Comparison of ENCODE assay signal across 32 mouse cellular contexts in genomic region chr6:122772701-122773100, GRCm38 (mm10). TPM values are rescaled to one million over a fixed set of nuclear protein-coding genes. Genes with fewer than 3 reads are reported as not detected.
DNase-seq lines count a peak whose midpoint lies in the region; ATAC-seq and TF ChIP-seq lines count a peak whose summit lies in the region.
"Had no signal": no experiment of that assay in that cellular context is flagged by ENCODE, and none has a peak within 500 bp of the region (broad histone marks: within the 10 kb centered on the region; RNA-seq: fewer than 3 reads in every experiment).

No protein-coding gene starts in this region.

- H3K9me3 ChIP-seq in intestine, embryonic 14.5 days (ENCODE audit: control insufficient read depth, low read length) = no peaks in the 10 kb centered on the region
- no peaks in the 10 kb centered on the region for H3K9me3 ChIP-seq in intestine, postnatal 0 days (ENCODE audit: control insufficient read depth)
- H3K9me3 ChIP-seq in ES-Bruce4 (replicated peaks; ENCODE audit: control insufficient read depth, insufficient read depth, low read length, poor library complexity, severe bottlenecking) = no peaks in the 10 kb centered on the region
- H3K9me3 ChIP-seq in embryonic facial prominence, embryonic 10.5 days = no peaks in the 10 kb centered on the region
- H3K9me3 ChIP-seq in stomach, embryonic 16.5 days (replicated peaks; ENCODE audit: control insufficient read depth, low read length) = no peaks in the 10 kb centered on the region
- H3K9me3 ChIP-seq: embryonic facial prominence, embryonic 12.5 days; hindbrain, embryonic 12.5 days; kidney, embryonic 15.5 days; limb, embryonic 12.5 days; liver, embryonic 15.5 days; midbrain, embryonic 12.5 days; neural tube, embryonic 13.5 days had no signal

- H3K9ac ChIP-seq in intestine, embryonic 14.5 days (ENCODE audit: low read length) = no peak overlapping the region
- no peak overlapping the region for H3K9ac ChIP-seq in intestine, postnatal 0 days (ENCODE audit: low read depth, low read length)
- no peak overlapping the region for H3K9ac ChIP-seq in ES-Bruce4 (ENCODE audit: low read depth, poor library complexity, severe bottlenecking)
- no peak overlapping the region for H3K9ac ChIP-seq in stomach, embryonic 16.5 days (ENCODE audit: low read length)
- H3K9ac ChIP-seq: embryonic facial prominence, embryonic 12.5 days; hindbrain, embryonic 12.5 days; kidney, embryonic 15.5 days; limb, embryonic 12.5 days; liver, embryonic 15.5 days; midbrain, embryonic 12.5 days; neural tube, embryonic 13.5 days had no signal

- no peak overlapping the region for H3K4me3 ChIP-seq in intestine, embryonic 14.5 days (ENCODE audit: low read depth, low read length)
- no peak overlapping the region for H3K4me3 ChIP-seq in intestine, postnatal 0 days (ENCODE audit: low read depth, low read length)
- no peak overlapping the region for H3K4me3 ChIP-seq in ES-Bruce4 (ENCODE audit: low read depth, low read length)
- no peak overlapping the region for H3K4me3 ChIP-seq in embryonic facial prominence, embryonic 10.5 days
- no peak overlapping the region for H3K4me3 ChIP-seq in stomach, embryonic 16.5 days (replicated peaks; ENCODE audit: low read length)
- no peak overlapping the region for H3K4me3 ChIP-seq in layer of hippocampus, adult 2 months
- H3K4me3 ChIP-seq: embryonic facial prominence, embryonic 12.5 days; gastrocnemius, adult 2 months; hindbrain, embryonic 12.5 days; kidney, embryonic 15.5 days; left cerebral cortex, adult 2 months; limb, embryonic 12.5 days; liver, embryonic 15.5 days; midbrain, embryonic 12.5 days; neural tube, embryonic 13.5 days had no signal

- TF ChIP-seq EP300 in ES-Bruce4 (IDR thresholded peaks at IDR 0.05; ENCODE audit: insufficient read depth, low read depth, low read length) = peak; percentile 97

- no peak overlapping the region for H3K27ac ChIP-seq in intestine, embryonic 14.5 days (ENCODE audit: low read depth)
- no peak overlapping the region for H3K27ac ChIP-seq in intestine, postnatal 0 days (ENCODE audit: low read depth, low read length)
- peak overlapping the region; percentile 37 for H3K27ac ChIP-seq in ES-Bruce4 (ENCODE audit: insufficient read depth, low read length)
- no peak overlapping the region for H3K27ac ChIP-seq in embryonic facial prominence, embryonic 10.5 days (replicated peaks)
- H3K27ac ChIP-seq in stomach, embryonic 16.5 days (ENCODE audit: low read length) = no peak overlapping the region
- H3K27ac ChIP-seq in layer of hippocampus, adult 2 months = no peak overlapping the region
- H3K27ac ChIP-seq: embryonic facial prominence, embryonic 12.5 days; gastrocnemius, adult 2 months; hindbrain, embryonic 12.5 days; hindbrain, postnatal 0 days; kidney, embryonic 15.5 days; left cerebral cortex, adult 2 months; liver, embryonic 15.5 days; midbrain, embryonic 12.5 days; neural tube, embryonic 13.5 days had no signal

- DNase-seq in intestine, embryonic 14.5 days (ENCODE audit: low spot score) = no peak
- peak; percentile 22 for DNase-seq in embryonic facial prominence, embryonic 10.5 days (ENCODE audit: low spot score)
- no peak for DNase-seq in layer of hippocampus, adult 2 months (ENCODE audit: low spot score in 2 of 2)
- DNase-seq in thymus, postnatal 25 days = no peak
- no peak for DNase-seq in frontal cortex, postnatal 25 days (ENCODE audit: low spot score in 2 of 2)
- DNase-seq: adrenal gland, postnatal 10 days; cerebellum, adult 11 months; cerebellum, adult 9-10 months; cerebellum, postnatal 36 days; gastrocnemius, adult 2 months; gastrocnemius, postnatal 36 days; heart, adult 18-20 months; heart, postnatal 36 days; kidney, adult 18-20 months; kidney, postnatal 25 days; retina, postnatal 1 day; right cerebral cortex, postnatal 14 days had no signal

- no peaks in the 10 kb centered on the region for H3K27me3 ChIP-seq in intestine, embryonic 14.5 days (replicated peaks; ENCODE audit: control insufficient read depth, insufficient read depth, low read length)
- H3K27me3 ChIP-seq in intestine, postnatal 0 days (replicated peaks; ENCODE audit: control insufficient read depth, insufficient read depth, low read length) = no peaks in the 10 kb centered on the region
- no peaks in the 10 kb centered on the region for H3K27me3 ChIP-seq in ES-Bruce4 (ENCODE audit: control insufficient read depth, insufficient read depth, low read length, poor library complexity, severe bottlenecking)
- H3K27me3 ChIP-seq in embryonic facial prominence, embryonic 10.5 days (replicated peaks; ENCODE audit: low read depth, poor library complexity, severe bottlenecking) = no peaks in the 10 kb centered on the region
- H3K27me3 ChIP-seq in stomach, embryonic 16.5 days (ENCODE audit: control insufficient read depth, insufficient read depth, low read length) = no peaks in the 10 kb centered on the region
- H3K27me3 ChIP-seq: CH12.LX; embryonic facial prominence, embryonic 12.5 days; hindbrain, embryonic 12.5 days; kidney, embryonic 15.5 days; limb, embryonic 12.5 days; liver, embryonic 15.5 days; midbrain, embryonic 12.5 days; neural tube, embryonic 13.5 days had no signal

- 37% methylated on average over 6 of the region's 6 CpGs for WGBS in intestine, embryonic 14.5 days
- WGBS in intestine, postnatal 0 days = 29% methylated on average over 6 of the region's 6 CpGs
- 54% methylated on average over 6 of the region's 6 CpGs for WGBS in embryonic facial prominence, embryonic 10.5 days
- 44% methylated on average over 6 of the region's 6 CpGs for WGBS in stomach, embryonic 16.5 days

- peak; percentile 84 for ATAC-seq in intestine, embryonic 14.5 days (replicated peaks; ENCODE audit: low FRiP score, low TSS enrichment, low read depth)
- no peak for ATAC-seq in intestine, postnatal 0 days
- peak; percentile 79; the same call in 1 of the 2 replicates for ATAC-seq in stomach, embryonic 16.5 days (ENCODE audit: insufficient read depth, low FRiP score)
- ATAC-seq: forebrain, embryonic 14.5 days; hindbrain, postnatal 0 days had no signal

- no peak overlapping the region for H3K4me2 ChIP-seq in intestine, embryonic 14.5 days (ENCODE audit: low read length)
- H3K4me2 ChIP-seq in intestine, postnatal 0 days (replicated peaks; ENCODE audit: low read depth) = no peak overlapping the region
- no peak overlapping the region for H3K4me2 ChIP-seq in stomach, embryonic 16.5 days (ENCODE audit: low read depth, low read length)
- H3K4me2 ChIP-seq: embryonic facial prominence, embryonic 12.5 days; heart, embryonic 11.5 days; hindbrain, embryonic 12.5 days; kidney, embryonic 15.5 days; limb, embryonic 12.5 days; liver, embryonic 15.5 days; midbrain, embryonic 12.5 days; neural tube, embryonic 13.5 days had no signal

- H3K4me1 ChIP-seq in intestine, embryonic 14.5 days (replicated peaks; ENCODE audit: control insufficient read depth, insufficient read depth, low read length) = no peaks in the 10 kb centered on the region
- H3K4me1 ChIP-seq in intestine, postnatal 0 days (replicated peaks; ENCODE audit: control insufficient read depth, insufficient read depth, low read length) = no peaks in the 10 kb centered on the region
- H3K4me1 ChIP-seq in ES-Bruce4 (ENCODE audit: control insufficient read depth, insufficient read depth, low read length) = peaks cover 4% of the 10 kb centered on the region
- peaks cover 22% of the 10 kb centered on the region for H3K4me1 ChIP-seq in embryonic facial prominence, embryonic 10.5 days
- H3K4me1 ChIP-seq in stomach, embryonic 16.5 days (ENCODE audit: control insufficient read depth, insufficient read depth, low read length) = no peaks in the 10 kb centered on the region
- H3K4me1 ChIP-seq: embryonic facial prominence, embryonic 12.5 days; kidney, embryonic 15.5 days; liver, embryonic 15.5 days had no signal

- no peaks in the 10 kb centered on the region for H3K36me3 ChIP-seq in intestine, embryonic 14.5 days (ENCODE audit: control insufficient read depth, insufficient read depth, low read length)
- H3K36me3 ChIP-seq in intestine, postnatal 0 days (ENCODE audit: control insufficient read depth, insufficient read depth) = no peaks in the 10 kb centered on the region
- H3K36me3 ChIP-seq in ES-Bruce4 (ENCODE audit: control insufficient read depth, insufficient read depth, low read length, poor library complexity, severe bottlenecking) = no peaks in the 10 kb centered on the region
- H3K36me3 ChIP-seq in embryonic facial prominence, embryonic 10.5 days (replicated peaks) = no peaks in the 10 kb centered on the region
- H3K36me3 ChIP-seq in stomach, embryonic 16.5 days (ENCODE audit: control insufficient read depth, insufficient read depth, low read length) = no peaks in the 10 kb centered on the region
- H3K36me3 ChIP-seq: embryonic facial prominence, embryonic 12.5 days; hindbrain, embryonic 12.5 days; kidney, embryonic 15.5 days; limb, embryonic 12.5 days; liver, embryonic 15.5 days; midbrain, embryonic 12.5 days; neural tube, embryonic 13.5 days had no signal

- no peak for TF ChIP-seq CTCF in intestine, postnatal 0 days (IDR thresholded peaks at IDR 0.05; ENCODE audit: low read depth)
- TF ChIP-seq CTCF in ES-Bruce4 (IDR thresholded peaks at IDR 0.05; ENCODE audit: low read depth, low read length) = no peak
- no peak for TF ChIP-seq CTCF in layer of hippocampus, adult 2 months (conservative IDR thresholded peaks at IDR 0.05)

- no peak for TF ChIP-seq POLR2A in ES-Bruce4 (IDR thresholded peaks at IDR 0.05; ENCODE audit: insufficient read depth, low read length)

RNA-seq across cellular contexts. Expression of gene Slc2a3, which starts 28.7 kb away (rescaled TPM):
- polyA plus RNA-seq in intestine, embryonic 14.5 days (2014; fragmentation: Nextera tagmentation; extraction: Ambion mirVana) = 17.6 and 21.5 TPM in 2 replicates
- 2.9 TPM in 2 replicates for polyA plus RNA-seq in intestine, postnatal 0 days (2015; fragmentation: Nextera tagmentation; extraction: Ambion mirVana)
- 1,494 and 1,686 TPM in 2 replicates for polyA plus RNA-seq in ES-Bruce4 (2011; ENCODE audit: insufficient read depth, insufficient read length, low read depth, missing spikeins)
- polyA plus RNA-seq in embryonic facial prominence, embryonic 10.5 days (2016; fragmentation: Nextera tagmentation; extraction: Ambion mirVana) = 55.4 and 68.4 TPM in 2 replicates
- polyA plus RNA-seq in stomach, embryonic 16.5 days (2015; fragmentation: Nextera tagmentation; extraction: Ambion mirVana) = 11.2 and 12.1 TPM in 2 replicates
- 100 to 1,000 TPM; 104 to 109 TPM for total RNA-seq in layer of hippocampus, adult 2 months (2021)

RNA-seq across cellular contexts. Expression of gene Foxj2, which starts 47.0 kb away (rescaled TPM):
- 6.4 and 6.9 TPM in 2 replicates for polyA plus RNA-seq in intestine, embryonic 14.5 days (2014; fragmentation: Nextera tagmentation; extraction: Ambion mirVana)
- 2.8 and 2.9 TPM in 2 replicates for polyA plus RNA-seq in intestine, postnatal 0 days (2015; fragmentation: Nextera tagmentation; extraction: Ambion mirVana)
- polyA plus RNA-seq in ES-Bruce4 (2011; ENCODE audit: insufficient read depth, insufficient read length, low read depth, missing spikeins) = 10.9 and 11.6 TPM in 2 replicates
- polyA plus RNA-seq in embryonic facial prominence, embryonic 10.5 days (2016; fragmentation: Nextera tagmentation; extraction: Ambion mirVana) = 2.9 and 3.0 TPM in 2 replicates
- 5.2 and 5.9 TPM in 2 replicates for polyA plus RNA-seq in stomach, embryonic 16.5 days (2015; fragmentation: Nextera tagmentation; extraction: Ambion mirVana)
- total RNA-seq in layer of hippocampus, adult 2 months (2021) = 10 to 100 TPM; 28.8 to 30.7 TPM

Comparison
In these comparisons a context has a peak if more than half of its experiments do, and no peak if none do; other contexts are left out.
1. RNA of gene Slc2a3, which starts 28.7 kb away (polyA plus RNA-seq): 1,494 to 1,686 TPM in ES-Bruce4; 55.4 to 68.4 TPM in embryonic facial prominence, embryonic 10.5 days, 17.6 to 21.5 TPM in intestine, embryonic 14.5 days, 11.2 to 12.1 TPM in stomach, embryonic 16.5 days and 2.9 TPM in intestine, postnatal 0 days; every median in the first group is over 10 times any median in the second.